Mouse (Mus musculus): ENCODE results near the gene Crk.

DNA sequence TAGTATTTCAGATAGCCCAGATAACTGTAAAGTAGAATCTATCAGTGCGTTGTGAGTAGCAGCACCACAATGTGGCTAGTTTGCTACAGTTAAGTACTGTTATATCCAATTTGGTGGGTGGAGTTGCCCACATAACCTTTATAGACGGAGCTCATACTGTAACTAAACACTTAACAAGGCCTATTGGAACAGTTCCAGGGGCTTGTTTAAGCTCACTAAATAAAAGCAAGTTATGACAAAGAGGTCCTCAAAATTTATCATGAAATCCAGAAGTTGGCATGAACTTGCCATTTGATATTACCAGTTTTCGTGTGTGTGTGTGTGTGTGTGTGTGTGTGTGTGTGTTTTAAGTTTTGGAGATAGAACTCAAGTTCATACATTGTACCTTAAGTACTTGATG, 61.1 kb downstream of the Crk start:
- no peak for TF ChIP-seq POLR2A (IDR thresholded peaks at IDR 0.05; ENCODE audit: extremely low read depth, insufficient read depth, low read length)
- TF ChIP-seq CTCF (IDR thresholded peaks at IDR 0.05; ENCODE audit: low read depth, low read length) = no peak
